Mouse (Mus musculus) spleen, postnatal 14 days (tissue): ENCODE measurements at regions not wholly inside any gene's neighbourhood (a gene's known extent, or its start where the extent isn't known, plus 50 kb on each side); places are given as distances from the start of the nearest gene placed in this dataset.

Source experiments
- DNase-seq, 2 experiments: peaks; one replicate each; pipeline ENCODE4 v3.0.0; 2021 to 2022; ENCODE audit warnings: low spot score in 2 of 2

- no peak for DNase-seq
Measured at GRCm38 (mm10) chr4:31612825-31613514, 350.9 kb upstream of the Map3k7 start.

- no peak for DNase-seq
Measured at GRCm38 (mm10) chr4:31617572-31617971, 346.3 kb upstream of the Map3k7 start.

GRCm38 (mm10) chr4:31618026-31618425 lies 345.9 kb upstream of the Map3k7 start:
- no peak for DNase-seq

DNA sequence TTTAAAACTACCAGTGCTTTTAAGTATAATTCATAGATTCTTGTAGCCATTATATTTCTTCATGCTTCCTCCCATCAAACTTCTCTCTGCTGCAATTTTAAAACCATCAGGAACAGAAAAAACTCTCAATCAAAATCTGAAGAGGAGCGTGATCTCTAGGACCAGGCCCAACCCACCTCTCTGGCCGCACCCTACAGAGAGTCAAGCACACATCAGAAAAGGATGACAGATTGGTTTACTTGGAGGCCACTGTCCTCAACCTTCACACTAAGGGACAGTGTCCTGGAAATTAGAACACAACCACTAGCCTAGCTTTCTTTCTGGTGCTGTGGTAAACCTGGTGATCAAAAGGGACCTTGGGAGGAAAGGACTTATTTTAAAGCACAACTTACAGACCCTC lies 342.7 kb upstream of the Map3k7 start:
- DNase-seq: no peak

DNA sequence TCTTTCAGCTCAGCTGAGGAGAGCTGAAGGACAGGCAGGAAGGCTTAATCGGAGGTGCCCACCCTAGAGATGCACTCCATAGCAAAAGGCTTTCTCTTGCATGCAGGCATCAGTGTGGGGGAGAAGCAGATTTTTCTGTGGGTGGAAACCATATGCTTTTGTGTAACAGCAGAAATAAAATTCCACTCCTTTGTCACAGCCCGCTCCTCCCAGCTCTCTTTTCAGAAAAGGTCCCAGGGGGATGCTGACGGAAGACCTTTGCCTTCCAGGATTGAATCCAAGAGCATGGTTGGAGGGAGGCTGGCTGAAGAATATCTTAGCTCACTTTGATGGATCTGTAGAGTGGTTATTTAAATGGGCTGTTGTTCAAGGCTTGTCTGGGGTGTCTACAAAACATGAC lies 336.8 kb upstream of the Map3k7 start:
- no peak for DNase-seq

DNA sequence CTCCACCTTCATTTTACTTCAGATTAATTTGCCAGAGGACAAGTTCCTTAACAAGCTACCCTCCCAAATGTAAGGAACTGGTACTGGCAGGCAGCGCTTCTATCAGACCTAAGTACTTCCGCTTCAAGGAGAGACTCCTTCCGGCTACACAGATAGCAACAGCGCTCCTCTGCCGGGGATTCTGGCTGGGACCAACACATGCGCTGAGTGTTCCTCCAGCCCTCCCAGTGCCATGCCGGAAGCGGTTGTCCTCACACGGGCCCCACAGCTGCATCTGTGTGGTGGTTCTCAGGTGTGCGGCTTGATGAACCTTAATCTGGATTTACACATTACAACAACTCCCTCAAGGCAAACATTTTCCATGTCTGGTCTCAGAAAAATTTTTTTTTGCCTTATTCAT lies 336.1 kb upstream of the Map3k7 start:
- no peak for DNase-seq

DNA sequence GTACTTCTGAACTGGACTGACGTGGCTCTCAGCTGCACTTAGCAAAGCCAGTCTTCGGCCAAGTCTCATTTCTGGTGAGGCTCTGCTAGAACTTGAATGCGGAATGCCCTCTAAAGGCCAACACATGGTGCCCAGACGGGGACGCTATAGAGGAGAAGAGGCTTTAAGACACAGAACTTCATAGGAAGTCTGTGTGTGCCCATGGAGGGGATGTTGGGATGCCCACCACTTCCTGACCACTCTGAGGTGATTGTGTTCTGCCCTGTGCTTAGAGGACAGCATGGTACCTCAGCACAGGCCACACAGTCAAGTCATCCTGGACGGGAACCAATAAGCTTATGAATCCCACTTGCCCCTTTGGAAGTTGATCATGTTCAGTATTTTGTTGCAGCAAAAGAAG lies 325.3 kb upstream of the Map3k7 start:
- no peak for DNase-seq

- no peak for DNase-seq
Measured at GRCm38 (mm10) chr4:31642161-31642560, 321.7 kb upstream of the Map3k7 start.

DNA sequence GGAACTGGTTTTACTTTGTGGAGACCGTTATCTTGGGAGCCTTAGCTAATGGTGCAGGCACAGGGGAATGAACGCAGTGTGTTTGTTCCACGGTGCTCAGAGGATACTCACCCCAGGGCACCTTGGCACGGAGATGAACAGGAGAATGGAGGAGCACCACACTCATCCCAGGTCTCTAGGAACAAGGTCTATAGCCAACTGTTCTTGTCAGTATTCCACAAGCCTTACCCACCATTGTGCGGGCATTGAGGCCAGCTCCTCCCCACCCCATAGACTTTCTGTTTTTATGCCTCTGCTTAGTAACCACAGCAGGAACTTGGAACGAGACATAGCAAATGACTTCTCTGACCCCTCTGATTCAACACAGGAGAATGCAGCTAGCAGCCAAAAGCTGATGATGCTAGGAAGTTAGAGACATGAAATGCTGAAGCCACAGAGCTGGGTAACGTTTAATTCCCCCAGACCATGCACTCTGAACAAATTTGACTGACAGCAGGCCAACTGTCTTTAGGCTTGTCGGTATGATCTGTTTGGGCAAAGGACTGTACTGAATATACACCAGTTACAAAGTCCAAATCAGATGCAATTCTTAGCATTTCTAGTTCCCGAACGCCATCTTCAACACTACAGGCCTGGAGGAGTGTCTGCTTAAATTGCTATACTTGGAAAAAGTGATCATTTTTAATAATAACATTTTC lies 321.2 kb upstream of the Map3k7 start:
- no peak for DNase-seq

- DNase-seq: no peak
Measured at GRCm38 (mm10) chr4:31648631-31649368, 315.1 kb upstream of the Map3k7 start.

- no peak for DNase-seq
Measured at GRCm38 (mm10) chr4:31655364-31656106, 308.4 kb upstream of the Map3k7 start.

DNA sequence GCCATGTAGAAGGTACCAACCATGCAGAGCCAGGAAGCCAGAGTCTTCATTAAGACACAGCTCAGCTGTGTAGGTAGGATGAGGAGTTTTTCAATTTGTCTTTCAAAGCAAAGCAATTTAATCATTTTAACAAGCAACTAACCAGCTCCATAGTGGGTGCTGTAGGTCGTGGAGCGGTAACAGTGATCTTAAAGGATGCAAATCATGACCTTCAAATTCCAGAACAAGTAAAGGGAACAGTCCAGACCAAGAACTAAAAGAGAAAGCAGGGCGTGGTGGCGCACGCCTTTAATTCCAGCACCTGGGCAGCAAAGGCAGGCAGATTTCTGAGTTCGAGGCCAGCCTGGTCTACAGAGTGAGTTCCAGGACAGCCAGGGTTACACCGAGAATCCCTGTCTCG lies 307.8 kb upstream of the Map3k7 start:
- DNase-seq: no peak

- no peak for DNase-seq
Measured at GRCm38 (mm10) chr4:31658820-31659219, 305.1 kb upstream of the Map3k7 start.

DNA sequence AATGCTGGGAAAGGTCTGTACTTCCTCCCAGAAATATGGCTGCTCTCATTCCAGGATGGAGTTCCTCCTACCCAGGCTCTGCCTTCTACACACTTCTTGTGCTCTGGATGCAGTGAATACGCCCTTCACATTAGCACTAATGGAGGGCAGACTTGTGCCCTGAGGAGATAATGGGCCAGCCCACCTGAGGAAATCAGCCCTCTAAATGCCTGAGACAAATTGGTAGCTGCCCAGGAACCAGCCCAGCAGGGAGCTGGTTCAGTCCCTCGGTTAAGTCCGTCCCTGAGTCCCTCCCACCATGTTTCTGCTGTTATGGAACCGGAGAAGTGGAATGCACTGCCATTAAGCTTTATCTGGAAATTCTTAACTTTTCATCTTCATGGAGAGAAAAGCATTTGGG lies 303.0 kb upstream of the Map3k7 start:
- DNase-seq: no peak

- no peak for DNase-seq
Measured at GRCm38 (mm10) chr4:31671530-31672170, 292.2 kb upstream of the Map3k7 start.

DNA sequence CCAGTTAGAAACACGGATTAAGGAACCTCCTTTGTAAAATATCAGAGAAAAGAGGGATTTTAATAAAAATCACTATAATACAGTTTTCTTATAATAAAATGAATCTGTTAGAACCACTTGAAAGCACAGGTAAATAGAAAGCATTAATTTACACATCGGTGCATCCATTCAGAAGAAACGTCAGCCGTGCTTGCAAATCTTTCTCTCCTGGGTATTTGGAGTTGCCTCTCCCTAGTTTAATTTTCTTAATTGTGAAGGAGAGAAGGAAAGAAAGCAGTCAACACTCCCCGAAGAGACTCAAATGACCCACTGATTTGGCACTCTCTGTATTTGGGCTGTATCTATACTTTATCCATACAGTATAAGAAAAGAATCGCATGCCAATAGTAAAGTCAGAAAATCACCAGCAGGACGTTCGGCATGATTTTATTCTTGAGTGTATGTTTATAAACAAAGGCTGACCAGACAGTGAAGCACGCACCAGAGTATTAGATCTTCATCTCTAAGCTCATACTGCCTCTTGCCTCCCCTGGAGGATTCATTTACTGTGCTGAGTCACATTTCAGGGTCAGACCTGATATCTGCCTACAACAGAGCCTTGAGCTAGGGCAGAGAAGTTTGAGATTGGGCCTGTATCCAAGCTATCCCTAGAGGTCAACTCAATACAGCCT lies 291.6 kb upstream of the Map3k7 start:
- DNase-seq: no peak

DNA sequence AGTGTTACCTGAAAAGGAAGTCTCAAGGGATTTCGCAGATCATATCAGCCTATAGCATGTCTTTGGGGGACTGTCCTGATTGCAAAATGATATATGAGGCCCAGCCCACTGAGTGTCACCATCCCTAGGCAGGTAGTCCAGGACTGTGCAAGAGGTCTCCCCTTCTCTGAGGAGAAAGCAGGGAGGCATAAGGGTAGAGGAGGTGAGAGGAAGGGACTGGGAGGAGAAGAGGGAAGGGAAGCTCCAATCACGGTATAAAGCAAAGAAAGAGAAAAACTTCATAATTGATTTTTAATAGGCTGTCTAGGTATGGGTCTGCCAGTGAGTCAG lies 291.1 kb upstream of the Map3k7 start:
- no peak for DNase-seq

GRCm38 (mm10) chr4:31679007-31679590 lies 284.8 kb upstream of the Map3k7 start:
- DNase-seq: no peak

- no peak for DNase-seq
Measured at GRCm38 (mm10) chr4:31680958-31681357, 282.9 kb upstream of the Map3k7 start.

DNA sequence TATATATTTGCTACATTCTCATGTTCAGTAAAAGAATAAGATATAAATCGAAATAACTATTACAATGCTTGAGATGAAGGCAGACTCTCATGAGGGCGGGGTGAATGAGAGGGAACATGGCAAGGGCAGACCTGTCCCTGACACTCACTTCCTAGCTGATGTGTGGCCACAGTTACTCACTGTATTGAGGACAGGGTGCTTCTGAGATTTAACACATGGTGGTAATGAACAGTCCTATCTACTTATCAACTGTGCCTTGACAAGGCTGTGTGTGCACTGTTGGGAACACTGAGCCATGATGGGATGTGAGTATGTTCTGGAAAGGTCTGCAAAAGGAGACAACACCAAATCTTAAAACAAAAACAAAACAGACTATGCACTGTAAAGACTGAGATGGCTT lies 274.8 kb upstream of the Map3k7 start:
- no peak for DNase-seq
